Mouse (Mus musculus): Measurements from ENCODE around the gene Smim7. TPM values are rescaled to one million over a fixed set of nuclear protein-coding genes. Genes with fewer than 3 reads are reported as not detected.

Gene Smim7
- polyA plus RNA-seq, 1 experiment from 2014 or later, result 116 TPM

- 65% methylated on average over 6 of the region's 6 CpGs for WGBS
- no peak for ATAC-seq (ENCODE audit: insufficient number of reproducible peaks, insufficient read depth, low FRiP score, low TSS enrichment, low read depth)
- no peaks in the 10 kb centered on the region for H3K27me3 ChIP-seq
- no peaks in the 10 kb centered on the region for H3K9me3 ChIP-seq
- peak overlapping the region; percentile 9; the same call in 1 of the 2 replicates for H3K4me2 ChIP-seq
- no peak overlapping the region for H3K4me3 ChIP-seq
- peaks cover 22% of the 10 kb centered on the region for H3K4me1 ChIP-seq
- no peak overlapping the region for H3K27ac ChIP-seq
- H3K9ac ChIP-seq, result no peak overlapping the region
- peaks cover 11% of the 10 kb centered on the region for H3K36me3 ChIP-seq
Measured at GRCm38 (mm10) chr8:72573450-72573849, 2.6 kb upstream of the Smim7 start.

DNA sequence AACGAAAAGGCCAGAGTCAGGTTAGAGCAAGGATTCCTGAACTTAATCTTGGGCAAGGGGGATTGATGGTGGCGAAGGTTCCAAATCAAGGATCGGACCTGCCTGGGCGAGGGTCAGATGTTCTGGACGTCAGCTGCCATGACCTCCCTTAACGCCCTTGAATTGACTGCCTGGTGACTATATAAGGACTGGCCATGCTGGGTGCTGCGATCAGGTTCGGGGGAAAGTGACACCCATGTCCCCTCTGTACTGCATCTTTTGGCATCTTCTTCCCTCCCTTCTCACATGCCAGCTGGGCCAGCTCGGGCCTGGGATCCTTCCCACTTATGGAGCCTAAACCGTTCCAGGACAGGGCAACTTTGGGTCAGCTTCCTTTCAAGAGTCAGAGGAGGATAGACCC, 1.6 kb upstream of the Smim7 start:
- H3K36me3 ChIP-seq, result peaks cover 21% of the 10 kb centered on the region
- no peaks in the 10 kb centered on the region for H3K27me3 ChIP-seq
- peak overlapping the region; percentile 67 for H3K4me3 ChIP-seq
- H3K4me1 ChIP-seq, result peaks cover 22% of the 10 kb centered on the region
- peak overlapping the region; percentile 78 for H3K9ac ChIP-seq
- 6% methylated on average over 10 of the region's 10 CpGs for WGBS
- ATAC-seq (ENCODE audit: insufficient number of reproducible peaks, insufficient read depth, low FRiP score, low TSS enrichment, low read depth), result no peak
- no peaks in the 10 kb centered on the region for H3K9me3 ChIP-seq
- H3K27ac ChIP-seq, result 0 out of 2 replicates have a peak overlapping the region, but pooled peaks have one; percentile 97
- H3K4me2 ChIP-seq, result peak overlapping the region; percentile 86

- Histone ChIP-seq H3K9ac (peak within 1 kb of the TSS; percentile 78), H3K9me3 (no peaks in the 10 kb centered on the region), H3K36me3 (peaks cover 28% of the 10 kb centered on the region), H3K27me3 (no peaks in the 10 kb centered on the region), H3K4me2 (peak within 1 kb of the TSS; percentile 86), H3K27ac (peak within 1 kb of the TSS; percentile 97), H3K4me1 (peaks cover 22% of the 10 kb centered on the region), H3K4me3 (peak within 1 kb of the TSS; percentile 67)
- peak; percentile 46; the same call in 1 of the 2 replicates for ATAC-seq (ENCODE audit: insufficient number of reproducible peaks, insufficient read depth, low FRiP score, low TSS enrichment, low read depth)
- WGBS, result under 1% methylated on average over 45 of the region's 45 CpGs
Measured at GRCm38 (mm10) chr8:72571611-72572473, 954 bp upstream of the Smim7 start, which contains the start of gene Tmem38a. TSS of gene Tmem38a (plus strand) at chr8:72572055.

- Histone ChIP-seq H3K4me3 (no peak overlapping the region), H3K27ac (no peak overlapping the region), H3K36me3 (peaks cover 68% of the 10 kb centered on the region), H3K9me3 (no peaks in the 10 kb centered on the region), H3K4me1 (peaks cover 12% of the 10 kb centered on the region), H3K4me2 (no peak overlapping the region), H3K9ac (no peak overlapping the region), H3K27me3 (no peaks in the 10 kb centered on the region)
- WGBS, result 94% methylated on average over 2 of the region's 2 CpGs
- ATAC-seq (ENCODE audit: insufficient number of reproducible peaks, insufficient read depth, low FRiP score, low TSS enrichment, low read depth), result no peak
Measured at GRCm38 (mm10) chr8:72565970-72566369, 4.9 kb downstream of the Smim7 start.

DNA sequence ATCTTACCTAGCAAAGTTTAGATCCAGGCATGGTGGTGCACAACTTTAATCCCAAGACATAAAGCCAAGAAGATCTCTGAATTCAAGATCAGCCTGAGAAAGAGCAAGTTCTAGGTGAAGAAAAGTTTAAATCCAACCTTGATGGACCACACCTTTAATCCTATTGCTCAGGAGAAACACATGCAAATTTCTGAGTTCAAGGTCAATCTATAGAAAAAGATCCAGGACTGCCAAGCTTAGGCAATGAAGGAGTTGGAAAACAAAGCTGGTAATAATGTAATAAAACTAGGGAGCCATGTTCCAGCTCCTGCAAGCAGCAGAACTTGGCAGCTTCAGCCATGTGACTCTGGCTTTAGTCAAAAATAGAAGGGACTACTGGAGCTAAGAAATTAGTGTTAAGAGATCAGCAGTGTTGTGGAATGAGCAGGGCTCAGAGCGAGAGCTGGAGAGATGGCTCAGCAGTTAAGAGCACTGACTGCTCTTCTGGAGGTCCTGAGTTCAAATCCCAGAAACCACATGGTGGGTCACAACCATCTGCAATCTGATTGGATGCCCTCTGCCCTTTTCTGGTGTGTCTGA, 9.7 kb downstream of the Smim7 start:
- H3K27me3 ChIP-seq, result no peaks in the 10 kb centered on the region
- H3K4me3 ChIP-seq, result no peak overlapping the region
- H3K27ac ChIP-seq, result no peak overlapping the region

DNA sequence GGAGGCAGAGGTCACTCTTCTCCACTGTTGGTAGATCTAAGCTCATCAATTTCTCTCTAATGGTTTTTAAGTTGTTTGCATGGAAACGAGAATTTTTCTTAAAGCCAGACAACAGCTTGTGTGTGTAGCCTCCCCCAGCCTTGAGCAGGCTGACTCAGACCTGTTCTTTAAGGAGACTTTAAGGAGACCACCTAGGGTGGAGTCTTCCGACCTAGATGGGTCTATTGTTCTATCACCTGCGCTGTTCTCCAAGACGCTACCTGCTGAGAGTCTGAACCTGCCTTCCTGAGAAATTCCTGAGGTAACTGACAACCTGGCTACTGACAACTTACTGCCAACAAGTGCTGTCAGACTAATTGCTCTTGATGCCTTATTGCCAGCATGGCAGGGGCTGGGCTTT, 15.1 kb downstream of the Smim7 start:
- H3K4me3 ChIP-seq, result no peak overlapping the region
- no peaks in the 10 kb centered on the region for H3K9me3 ChIP-seq
- 47% methylated on average over 4 of the region's 4 CpGs for WGBS
- peaks cover 51% of the 10 kb centered on the region for H3K36me3 ChIP-seq
- H3K4me2 ChIP-seq, result no peak overlapping the region
- H3K4me1 ChIP-seq, result no peaks in the 10 kb centered on the region
- no peak overlapping the region for H3K27ac ChIP-seq
- H3K27me3 ChIP-seq, result no peaks in the 10 kb centered on the region
- ATAC-seq (ENCODE audit: insufficient number of reproducible peaks, insufficient read depth, low FRiP score, low TSS enrichment, low read depth), result no peak
- H3K9ac ChIP-seq, result no peak overlapping the region

More for the DNA sequence above, 9.7 kb downstream of the Smim7 start:
- no peak for ATAC-seq (ENCODE audit: insufficient number of reproducible peaks, insufficient read depth, low FRiP score, low TSS enrichment, low read depth)
- Histone ChIP-seq H3K36me3 (peaks cover 64% of the 10 kb centered on the region), H3K4me2 (no peak overlapping the region), H3K4me1 (no peaks in the 10 kb centered on the region), H3K9ac (no peak overlapping the region), H3K9me3 (no peaks in the 10 kb centered on the region)
- WGBS, result 96% methylated on average over 1 of the region's 1 CpGs

GRCm38 (mm10) chr8:72549314-72549892, 21.5 kb downstream of the Smim7 start:
- no peak for ATAC-seq (ENCODE audit: insufficient number of reproducible peaks, insufficient read depth, low FRiP score, low TSS enrichment, low read depth)
- peak overlapping the region; percentile 96 for H3K4me3 ChIP-seq
- H3K9me3 ChIP-seq, result no peaks in the 10 kb centered on the region
- H3K4me2 ChIP-seq, result peak overlapping the region; percentile 79
- peak overlapping the region; percentile 99 for H3K9ac ChIP-seq
- 7% methylated on average over 5 of the region's 5 CpGs for WGBS
- H3K27ac ChIP-seq, result peak overlapping the region; percentile 97
- H3K27me3 ChIP-seq, result no peaks in the 10 kb centered on the region
- peaks cover 24% of the 10 kb centered on the region for H3K36me3 ChIP-seq
- peaks cover 28% of the 10 kb centered on the region for H3K4me1 ChIP-seq

DNA sequence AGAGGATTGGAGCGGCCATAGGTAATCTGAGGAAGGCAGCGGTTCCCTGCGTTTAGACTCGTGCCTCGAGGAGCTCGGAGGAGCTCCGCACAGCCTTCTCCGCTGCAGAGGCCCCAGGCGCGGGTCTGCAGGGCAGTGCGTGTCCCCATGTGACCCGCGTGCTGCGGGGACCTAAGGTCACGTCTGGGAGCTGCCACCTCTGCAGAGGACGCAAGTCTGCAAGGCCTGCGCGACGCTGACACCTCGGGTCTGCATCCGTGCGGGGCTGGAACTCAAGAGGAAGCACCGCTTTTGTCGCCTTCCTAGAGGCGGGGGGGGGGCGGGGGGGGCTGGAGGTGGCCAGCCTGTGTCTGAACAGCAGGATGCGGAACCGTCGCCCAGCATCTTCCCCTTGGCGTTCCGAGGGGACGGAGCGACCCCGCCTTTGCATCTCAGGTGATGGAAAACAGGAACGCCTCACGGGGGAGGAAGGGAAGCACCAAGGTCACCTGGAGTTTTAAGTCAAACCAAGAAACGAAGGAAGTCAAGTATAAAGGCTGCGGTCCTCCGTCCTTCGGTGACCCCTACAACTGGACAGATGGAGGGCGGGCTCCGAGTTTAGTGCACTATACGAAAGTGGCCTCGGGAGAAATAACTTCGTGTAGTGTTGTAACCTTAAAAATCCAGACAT, 22.1 kb downstream of the Smim7 start:
- Histone ChIP-seq H3K27ac (peak overlapping the region; percentile 97), H3K4me1 (peaks cover 28% of the 10 kb centered on the region), H3K4me3 (peak overlapping the region; percentile 96), H3K9ac (peak overlapping the region; percentile 99), H3K36me3 (peaks cover 24% of the 10 kb centered on the region), H3K27me3 (no peaks in the 10 kb centered on the region), H3K4me2 (peak overlapping the region; percentile 79), H3K9me3 (no peaks in the 10 kb centered on the region)
- ATAC-seq (ENCODE audit: insufficient number of reproducible peaks, insufficient read depth, low FRiP score, low TSS enrichment, low read depth), result no peak; the same call in 1 of the 2 replicates
- WGBS, result under 1% methylated on average over 45 of the region's 45 CpGs

GRCm38 (mm10) chr8:72547802-72548643, 22.9 kb downstream of the Smim7 start, which contains the start of gene Med26:
TSS of gene Med26 (minus strand) at chr8:72548270.
- H3K27ac ChIP-seq, result peak within 1 kb of the TSS; percentile 97
- ATAC-seq (ENCODE audit: insufficient number of reproducible peaks, insufficient read depth, low FRiP score, low TSS enrichment, low read depth), result peak; percentile 97
- peak within 1 kb of the TSS; percentile 96 for H3K4me3 ChIP-seq
- H3K4me2 ChIP-seq, result peak within 1 kb of the TSS; percentile 90
- no peaks in the 10 kb centered on the region for H3K9me3 ChIP-seq
- no peaks in the 10 kb centered on the region for H3K27me3 ChIP-seq
- H3K36me3 ChIP-seq, result peaks cover 18% of the 10 kb centered on the region
- under 1% methylated on average over 85 of the region's 92 CpGs for WGBS
- peaks cover 28% of the 10 kb centered on the region for H3K4me1 ChIP-seq
- H3K9ac ChIP-seq, result peak within 1 kb of the TSS; percentile 99

DNA sequence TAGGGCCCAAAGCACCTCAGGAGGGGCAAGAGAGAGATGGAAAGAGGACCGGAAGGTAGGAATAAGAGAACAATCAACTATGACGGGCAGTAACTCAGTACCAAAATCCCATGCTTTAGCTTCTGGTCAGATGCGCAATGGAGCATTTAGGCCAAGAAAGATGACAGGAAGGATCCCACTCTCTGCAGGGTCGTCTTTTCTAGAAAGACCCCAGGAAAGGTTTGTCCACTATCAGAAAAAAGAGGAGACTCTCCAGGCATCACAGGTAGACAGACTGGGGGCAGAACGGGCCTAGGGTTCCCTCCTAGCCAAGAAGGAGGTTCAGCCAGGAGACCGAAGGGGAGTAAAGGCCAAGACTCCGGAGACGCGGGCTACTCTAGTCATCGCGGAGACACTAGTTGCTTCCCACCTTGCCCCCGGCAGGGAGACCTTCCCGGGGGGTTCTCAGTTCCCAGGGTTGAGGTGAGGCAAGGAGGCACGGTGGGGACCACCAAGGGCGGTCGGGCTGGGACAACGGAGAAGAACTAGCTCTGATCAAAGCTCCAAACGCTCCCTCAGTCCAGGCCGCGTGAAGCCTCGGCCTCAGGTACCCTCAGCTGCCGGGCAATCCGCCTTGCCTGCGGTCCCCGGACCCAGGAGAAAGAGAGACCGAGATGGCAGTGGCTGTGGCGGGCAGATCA, 23.6 kb downstream of the Smim7 start:
- Histone ChIP-seq H3K4me1 (peaks cover 28% of the 10 kb centered on the region), H3K27me3 (no peaks in the 10 kb centered on the region), H3K4me2 (peak overlapping the region; percentile 90), H3K36me3 (peaks cover 19% of the 10 kb centered on the region; the same call in 1 of the 2 replicates), H3K9me3 (no peaks in the 10 kb centered on the region), H3K9ac (peak overlapping the region; percentile 99), H3K27ac (peak overlapping the region; percentile 97), H3K4me3 (peak overlapping the region; percentile 96)
- ATAC-seq (ENCODE audit: insufficient number of reproducible peaks, insufficient read depth, low FRiP score, low TSS enrichment, low read depth), result 0 out of 2 replicates have a peak, but pooled peaks have one; percentile 1
- WGBS, result under 1% methylated on average over 27 of the region's 27 CpGs
